Mouse (Mus musculus) forebrain, embryonic 16.5 days (tissue): ENCODE data around the gene Ninl. TPM values are rescaled to one million over a fixed set of nuclear protein-coding genes. Genes with fewer than 3 reads are reported as not detected.

ENCODE experiments used
- ATAC-seq: fragments of 200-750 bp; cut with Nextera tagmentation; 2 replicates; pipeline ENCODE4 v1.8.0; 2017; ENCODE audit warnings: mild to moderate bottlenecking, moderate library complexity
- H3K27ac ChIP-seq: fragments of 300-500 bp; sonication (generic); 2 replicates; pipeline ENCODE4 v1.5.1; 2014; ENCODE audit warnings: low read length, control low read depth
- H3K27me3 ChIP-seq: fragments of 300-500 bp; sonication (generic); replicated peaks from 2 replicates; pipeline ENCODE4 v1.6.1; 2014; ENCODE audit warnings: low read length; ENCODE audit not compliant: control insufficient read depth, insufficient read depth
- H3K36me3 ChIP-seq: fragments of 300-500 bp; sonication (generic); 2 replicates; pipeline ENCODE4 v1.6.1; 2014; ENCODE audit not compliant: control insufficient read depth, insufficient read depth
- H3K4me1 ChIP-seq: fragments of 300-500 bp; sonication (generic); replicated peaks from 2 replicates; pipeline ENCODE4 v1.6.1; 2014; ENCODE audit warnings: low read length; ENCODE audit not compliant: control insufficient read depth, insufficient read depth
- H3K4me2 ChIP-seq: fragments of 300-500 bp; sonication (generic); 2 replicates; pipeline ENCODE4 v1.6.1; 2014; ENCODE audit warnings: mild to moderate bottlenecking, low read length, control low read depth
- H3K4me3 ChIP-seq: fragments of 300-500 bp; sonication (generic); replicated peaks from 2 replicates; pipeline ENCODE4 v1.5.1; 2014; ENCODE audit warnings: mild to moderate bottlenecking, low read length, control low read depth
- H3K9ac ChIP-seq: fragments of 300-500 bp; sonication (generic); replicated peaks from 2 replicates; pipeline ENCODE4 v1.6.1; 2014; ENCODE audit warnings: low read depth, low read length, control low read depth
- H3K9me3 ChIP-seq: fragments of 300-500 bp; sonication (generic); 2 replicates; pipeline ENCODE4 v1.6.1; 2016; ENCODE audit warnings: low read length; ENCODE audit not compliant: control insufficient read depth
- WGBS: fragments of 180-500 bp; shearing (Covaris S2); extraction: QIAGEN DNeasy Blood & Tissue Kit; methylation state at CpG from one replicate; pipeline ENCODE4 v1.1.7; 2014; 5-methylcytosine and 5-hydroxymethylcytosine counted together
- polyA plus RNA-seq: library from polyadenylated mRNA; unstranded; fragments of >200 nt; fragmentation: Nextera tagmentation; extraction: Ambion mirVana; gene quantifications from 2 replicates; pipeline ENCODE4 v1.2.1, GENCODE M21; 2015

Ninl gene
- polyA plus RNA-seq, 1 experiment from 2014 or later: 12.0 TPM

GRCm38 (mm10) chr2:151003796-151004195 is 35.4 kb downstream of the Ninl start:
- Histone ChIP-seq H3K9me3 (no peaks in the 10 kb centered on the region), H3K9ac (no peak overlapping the region), H3K27ac (no peak overlapping the region), H3K4me1 (peaks cover 14% of the 10 kb centered on the region), H3K4me2 (no peak overlapping the region), H3K4me3 (no peak overlapping the region), H3K27me3 (no peaks in the 10 kb centered on the region), H3K36me3 (no peaks in the 10 kb centered on the region)
- no peak for ATAC-seq
- WGBS: 85% methylated on average over 6 of the region's 6 CpGs

DNA sequence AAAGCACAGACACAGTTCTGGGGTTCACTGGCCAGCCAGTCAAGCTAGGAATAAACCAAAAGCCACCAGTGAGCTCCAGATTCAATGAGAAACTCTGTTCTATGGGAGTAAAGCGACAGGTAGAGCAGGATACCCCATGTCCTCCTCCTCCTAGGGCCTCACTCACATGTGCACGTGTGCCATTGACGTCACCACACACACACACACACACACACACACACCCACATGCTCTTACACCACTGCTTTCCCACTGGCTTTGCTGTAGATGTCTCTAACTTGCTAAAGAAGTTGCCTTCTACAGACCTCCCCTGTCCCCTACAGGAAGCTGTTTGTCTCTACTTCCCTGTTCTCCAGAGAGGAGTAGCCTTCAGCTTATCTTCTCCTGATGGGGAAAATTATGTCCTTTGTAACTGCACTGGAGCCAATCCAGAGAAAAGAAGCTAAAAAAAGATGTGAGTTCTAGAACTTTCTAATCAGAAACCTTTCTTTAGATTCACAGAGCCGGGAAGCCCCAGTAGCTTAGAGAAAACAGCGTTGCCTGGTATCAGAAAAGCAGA is 37.5 kb downstream of the Ninl start:
- Histone ChIP-seq H3K27me3 (no peaks in the 10 kb centered on the region), H3K4me1 (peaks cover 2% of the 10 kb centered on the region; the same call in 1 of the 2 replicates), H3K4me2 (no peak overlapping the region), H3K4me3 (no peak overlapping the region), H3K36me3 (no peaks in the 10 kb centered on the region), H3K9ac (no peak overlapping the region), H3K27ac (no peak overlapping the region), H3K9me3 (no peaks in the 10 kb centered on the region)
- no peak for ATAC-seq
- whole genome bisulfite sequencing: 92% methylated on average over 5 of the region's 5 CpGs

GRCm38 (mm10) chr2:151000402-151001178 is 38.6 kb downstream of the Ninl start:
- Histone ChIP-seq H3K27me3 (no peaks in the 10 kb centered on the region), H3K9me3 (no peaks in the 10 kb centered on the region), H3K4me2 (no peak overlapping the region), H3K36me3 (no peaks in the 10 kb centered on the region), H3K27ac (no peak overlapping the region), H3K4me1 (no peaks in the 10 kb centered on the region), H3K4me3 (no peak overlapping the region), H3K9ac (no peak overlapping the region)
- ATAC-seq: peak; percentile 86
- WGBS: 37% methylated on average over 7 of the region's 7 CpGs

DNA sequence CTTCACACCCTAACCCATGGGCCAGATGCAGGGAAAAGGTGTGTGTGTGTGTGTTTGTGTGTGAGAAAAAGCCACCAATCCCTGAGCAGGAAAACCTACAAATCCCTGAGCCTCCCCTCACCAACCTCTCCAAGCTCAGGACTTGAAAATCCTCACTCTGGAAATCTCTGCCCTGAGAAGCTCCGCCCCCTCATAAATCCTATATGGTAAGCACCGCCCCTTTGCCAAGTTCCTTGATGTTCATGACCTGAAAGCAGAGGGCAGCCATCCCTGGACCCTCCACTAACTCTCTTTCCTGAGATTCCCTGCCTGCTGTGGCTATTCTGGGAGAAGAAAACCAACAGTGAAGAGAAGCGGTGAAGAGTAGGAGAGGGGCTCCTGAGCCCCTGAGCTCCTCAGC is 40.2 kb downstream of the Ninl start:
- no peak overlapping the region for H3K9ac ChIP-seq
- no peaks in the 10 kb centered on the region for H3K9me3 ChIP-seq
- no peak overlapping the region for H3K27ac ChIP-seq
- H3K4me1 ChIP-seq: no peaks in the 10 kb centered on the region
- H3K4me2 ChIP-seq: no peak overlapping the region
- no peak overlapping the region for H3K4me3 ChIP-seq
- no peaks in the 10 kb centered on the region for H3K27me3 ChIP-seq
- WGBS: 76% methylated on average over 3 of the region's 3 CpGs
- no peak for ATAC-seq
- no peaks in the 10 kb centered on the region for H3K36me3 ChIP-seq

GRCm38 (mm10) chr2:150997618-150998017 is 41.6 kb downstream of the Ninl start:
- Histone ChIP-seq H3K9ac (no peak overlapping the region), H3K9me3 (no peaks in the 10 kb centered on the region), H3K27ac (no peak overlapping the region), H3K36me3 (no peaks in the 10 kb centered on the region), H3K27me3 (no peaks in the 10 kb centered on the region), H3K4me2 (no peak overlapping the region), H3K4me3 (no peak overlapping the region), H3K4me1 (no peaks in the 10 kb centered on the region)
- ATAC-seq: no peak
- WGBS: 43% methylated on average over 5 of the region's 5 CpGs

DNA sequence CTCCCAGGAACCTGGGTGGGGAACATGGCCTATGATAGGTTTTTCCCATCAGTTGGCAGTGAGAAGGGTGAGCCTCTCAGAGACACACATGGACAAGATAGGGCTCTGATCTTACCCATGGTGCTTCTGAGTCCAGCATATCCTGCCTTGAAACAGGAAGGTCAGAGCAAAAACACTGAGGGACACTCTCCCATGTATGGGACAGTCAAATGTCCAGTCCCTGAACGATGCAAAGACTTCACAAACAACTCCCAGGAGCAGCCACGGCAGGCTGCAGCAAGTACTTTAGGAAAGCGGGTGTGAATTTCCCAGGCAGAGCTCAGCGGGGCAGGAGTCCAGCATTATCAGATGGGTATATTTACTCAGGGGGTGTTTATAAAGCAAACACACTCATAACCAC is 43.9 kb downstream of the Ninl start:
- Histone ChIP-seq H3K27me3 (no peaks in the 10 kb centered on the region), H3K27ac (no peak overlapping the region), H3K9ac (no peak overlapping the region), H3K4me1 (no peaks in the 10 kb centered on the region), H3K36me3 (no peaks in the 10 kb centered on the region), H3K9me3 (no peaks in the 10 kb centered on the region), H3K4me2 (no peak overlapping the region), H3K4me3 (no peak overlapping the region)
- no peak for ATAC-seq
- WGBS: 95% methylated on average over 4 of the region's 4 CpGs

- no peak for ATAC-seq
- Histone ChIP-seq H3K27me3 (no peaks in the 10 kb centered on the region), H3K9me3 (no peaks in the 10 kb centered on the region), H3K9ac (no peak overlapping the region), H3K27ac (no peak overlapping the region), H3K4me1 (no peaks in the 10 kb centered on the region), H3K4me3 (no peak overlapping the region), H3K36me3 (no peaks in the 10 kb centered on the region), H3K4me2 (no peak overlapping the region)
- 90% methylated on average over 4 of the region's 4 CpGs for WGBS
Observed at GRCm38 (mm10) chr2:150991050-150991449, 48.1 kb downstream of the Ninl start.

DNA sequence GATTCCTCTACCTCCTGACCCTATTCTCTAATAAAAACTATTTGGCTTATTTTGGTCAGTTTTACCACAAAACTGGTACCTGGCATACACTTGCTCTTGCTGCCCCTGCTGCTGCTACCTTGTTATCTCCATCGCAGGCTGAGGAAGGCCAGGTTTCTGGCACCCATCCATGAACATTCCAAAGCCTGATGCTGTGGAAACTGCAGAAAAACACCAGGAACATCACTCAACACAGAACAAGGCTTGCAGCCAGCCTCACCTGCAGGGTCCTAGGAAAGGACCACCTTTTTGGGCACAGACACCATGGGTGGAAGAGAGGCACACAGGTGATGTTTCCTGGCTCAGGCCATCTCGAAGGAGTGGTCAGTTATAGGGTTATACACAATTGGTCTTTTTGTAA is 48.7 kb downstream of the Ninl start:
- H3K4me2 ChIP-seq: no peak overlapping the region
- no peak overlapping the region for H3K9ac ChIP-seq
- H3K36me3 ChIP-seq: no peaks in the 10 kb centered on the region
- 79% methylated on average over 2 of the region's 2 CpGs for WGBS
- H3K4me1 ChIP-seq: no peaks in the 10 kb centered on the region
- H3K27ac ChIP-seq: no peak overlapping the region
- no peaks in the 10 kb centered on the region for H3K27me3 ChIP-seq
- ATAC-seq: no peak
- H3K9me3 ChIP-seq: no peaks in the 10 kb centered on the region
- no peak overlapping the region for H3K4me3 ChIP-seq

DNA sequence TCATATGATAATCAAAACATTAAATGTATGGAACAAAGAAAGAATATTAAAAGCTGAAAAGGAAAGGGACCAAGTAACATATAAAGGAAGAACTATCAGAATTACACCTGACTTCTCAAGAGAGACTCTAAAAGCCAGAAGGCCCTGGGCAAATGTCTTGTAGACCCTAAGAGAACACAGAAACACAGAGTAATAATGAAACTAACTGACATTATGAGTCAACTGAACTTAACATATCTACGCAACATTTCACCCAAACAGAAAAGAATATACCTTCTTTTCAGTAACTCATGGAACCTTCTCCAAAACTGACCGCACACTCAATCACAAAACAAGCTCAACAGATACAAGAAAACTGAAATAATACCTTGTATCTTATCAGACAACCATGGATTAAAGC is 53.8 kb downstream of the Ninl start:
- ATAC-seq: no peak
- 100% methylated on average over 2 of the region's 2 CpGs for WGBS
- Histone ChIP-seq H3K4me1 (no peaks in the 10 kb centered on the region), H3K36me3 (no peaks in the 10 kb centered on the region), H3K9ac (no peak overlapping the region), H3K27me3 (no peaks in the 10 kb centered on the region), H3K9me3 (no peaks in the 10 kb centered on the region), H3K27ac (no peak overlapping the region), H3K4me3 (no peak overlapping the region), H3K4me2 (no peak overlapping the region)
